Mouse (Mus musculus): Measurements from ENCODE around the gene Wnt7b.

- no peak for TF ChIP-seq CTCF (IDR thresholded peaks at IDR 0.05; ENCODE audit: extremely low read depth, insufficient read depth, low read length)
- no peak for TF ChIP-seq POLR2A (IDR thresholded peaks at IDR 0.05; ENCODE audit: extremely low read depth, insufficient read depth, low read length)
These were observed 47.8 kb upstream of the Wnt7b start for GRCm38 (mm10) chr15:85629924-85630545.
